Mouse (Mus musculus) heart, embryonic 12.5 days (tissue): Measurements from ENCODE around the gene Itpkb. TPM values are rescaled to one million over a fixed set of nuclear protein-coding genes. Genes with fewer than 3 reads are reported as not detected.
A peak's percentile ranks its signal among the peaks of the same experiment; 100 is the strongest.

ENCODE experiments used
- ATAC-seq: fragments of 200-750 bp; cut with Nextera tagmentation; 2 replicates; pipeline ENCODE4 v1.8.0; 2017; ENCODE audit warnings: moderate TSS enrichment, moderate library complexity; ENCODE audit not compliant: insufficient number of reproducible peaks, low FRiP score
- H3K27ac ChIP-seq: fragments of 300-500 bp; sonication (generic); 2 replicates; pipeline ENCODE4 v1.5.1; 2016; ENCODE audit warnings: mild to moderate bottlenecking, moderate library complexity; ENCODE audit not compliant: poor library complexity, severe bottlenecking
- H3K27me3 ChIP-seq: fragments of 300-500 bp; sonication (generic); replicated peaks from 2 replicates; pipeline ENCODE4 v1.6.1; 2016; ENCODE audit warnings: mild to moderate bottlenecking, moderate library complexity
- H3K36me3 ChIP-seq: fragments of 300-500 bp; sonication (generic); 2 replicates; pipeline ENCODE4 v1.6.1; 2016; ENCODE audit warnings: mild to moderate bottlenecking, moderate library complexity
- H3K4me1 ChIP-seq: fragments of 300-500 bp; sonication (generic); replicated peaks from 2 replicates; pipeline ENCODE4 v1.6.1; 2016; ENCODE audit warnings: mild to moderate bottlenecking
- H3K4me2 ChIP-seq: fragments of 300-500 bp; sonication (generic); 2 replicates; pipeline ENCODE4 v1.6.1; 2016; ENCODE audit warnings: mild to moderate bottlenecking, moderate library complexity
- H3K4me3 ChIP-seq: fragments of 300-500 bp; sonication (generic); 2 replicates; pipeline ENCODE4 v1.5.1; 2016; ENCODE audit warnings: mild to moderate bottlenecking
- H3K9ac ChIP-seq: fragments of 300-500 bp; sonication (generic); 2 replicates; pipeline ENCODE4 v1.6.1; 2016; ENCODE audit warnings: mild to moderate bottlenecking, moderate library complexity
- H3K9me3 ChIP-seq: fragments of 300-500 bp; sonication (generic); replicated peaks from 2 replicates; pipeline ENCODE4 v1.6.1; 2016; ENCODE audit warnings: mild to moderate bottlenecking, moderate library complexity
- WGBS: fragments of 180-500 bp; shearing (Covaris S2); methylation state at CpG from one replicate; pipeline ENCODE4 v1.1.7; 2016; 5-methylcytosine and 5-hydroxymethylcytosine counted together
- polyA plus RNA-seq: library from polyadenylated mRNA; unstranded; fragments of >200 nt; fragmentation: Nextera tagmentation; extraction: Ambion mirVana; gene quantifications from 2 replicates; pipeline ENCODE4 v1.2.1, GENCODE M21; 2016

Gene Itpkb
- polyA plus RNA-seq, 1 experiment from 2014 or later, result 7.2 TPM

DNA sequence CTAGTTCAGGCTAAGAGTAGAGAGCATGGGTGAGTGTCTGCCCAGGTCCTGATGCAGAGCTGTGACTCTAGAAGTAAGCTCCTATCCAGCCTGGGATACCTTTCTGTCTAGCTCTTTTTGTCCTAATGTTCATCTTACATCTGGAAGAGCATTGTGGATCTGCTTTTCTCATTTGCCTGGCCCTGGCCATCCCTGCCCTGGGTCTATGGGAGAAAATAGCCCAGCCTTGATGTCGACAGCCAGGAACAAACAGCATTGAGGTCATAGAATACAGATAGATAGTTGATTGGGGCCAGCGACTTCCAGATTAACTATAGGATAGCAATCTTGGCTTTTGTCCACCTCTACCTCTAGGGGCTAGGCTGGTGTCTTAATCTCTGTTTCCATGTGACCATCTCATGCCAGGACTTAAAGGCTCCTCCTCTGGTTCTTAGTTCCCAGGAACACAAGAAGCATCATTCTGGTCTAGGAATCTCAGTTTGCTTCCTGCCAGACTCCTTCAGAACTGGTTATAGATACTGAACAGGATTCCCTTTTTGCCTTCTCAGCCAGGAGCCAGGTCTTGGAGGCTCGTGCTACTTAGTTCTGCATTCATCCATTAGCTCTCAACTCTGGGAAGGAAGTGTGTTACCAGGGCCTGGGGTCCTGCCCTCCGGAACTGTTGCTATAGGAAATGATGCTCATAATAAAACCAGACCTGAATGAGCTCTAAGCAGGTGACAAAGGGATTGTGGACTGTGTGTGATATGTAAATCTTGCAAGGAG, 70.6 kb downstream of the Itpkb start:
- peaks cover 66% of the 10 kb centered on the region for H3K4me1 ChIP-seq
- H3K9ac ChIP-seq, result no peak overlapping the region
- no peak overlapping the region for H3K4me2 ChIP-seq
- WGBS, result 55% methylated on average over 4 of the region's 4 CpGs
- no peak for ATAC-seq
- H3K9me3 ChIP-seq, result no peaks in the 10 kb centered on the region
- H3K4me3 ChIP-seq, result no peak overlapping the region
- H3K27ac ChIP-seq, result peak overlapping the region; percentile 73
- no peaks in the 10 kb centered on the region for H3K27me3 ChIP-seq
- no peaks in the 10 kb centered on the region for H3K36me3 ChIP-seq

DNA sequence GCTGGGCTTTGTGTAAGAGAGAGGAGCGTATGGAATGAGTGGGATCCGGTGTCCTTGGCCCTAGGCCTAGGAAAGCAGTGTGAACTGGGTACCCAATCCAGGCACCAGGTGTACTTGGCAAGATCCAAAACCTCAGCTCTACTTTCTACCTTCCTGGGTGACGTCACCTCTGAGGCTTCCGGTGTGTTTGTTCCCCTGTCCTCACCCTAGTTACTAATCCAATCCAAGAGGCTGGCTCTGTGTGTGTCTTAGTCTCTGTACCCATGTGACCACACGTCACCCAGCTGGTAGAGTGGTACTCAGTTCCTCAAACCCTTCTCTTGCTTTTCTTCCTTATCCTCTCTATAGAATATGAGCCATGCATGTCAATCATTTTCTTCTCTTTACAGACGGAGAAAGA, 71.4 kb downstream of the Itpkb start:
- Histone ChIP-seq H3K27ac (peak overlapping the region; percentile 73), H3K4me3 (no peak overlapping the region), H3K27me3 (no peaks in the 10 kb centered on the region), H3K36me3 (no peaks in the 10 kb centered on the region), H3K9me3 (no peaks in the 10 kb centered on the region), H3K4me1 (peaks cover 74% of the 10 kb centered on the region), H3K4me2 (no peak overlapping the region), H3K9ac (no peak overlapping the region)
- 76% methylated on average over 6 of the region's 6 CpGs for WGBS
- ATAC-seq, result no peak

DNA sequence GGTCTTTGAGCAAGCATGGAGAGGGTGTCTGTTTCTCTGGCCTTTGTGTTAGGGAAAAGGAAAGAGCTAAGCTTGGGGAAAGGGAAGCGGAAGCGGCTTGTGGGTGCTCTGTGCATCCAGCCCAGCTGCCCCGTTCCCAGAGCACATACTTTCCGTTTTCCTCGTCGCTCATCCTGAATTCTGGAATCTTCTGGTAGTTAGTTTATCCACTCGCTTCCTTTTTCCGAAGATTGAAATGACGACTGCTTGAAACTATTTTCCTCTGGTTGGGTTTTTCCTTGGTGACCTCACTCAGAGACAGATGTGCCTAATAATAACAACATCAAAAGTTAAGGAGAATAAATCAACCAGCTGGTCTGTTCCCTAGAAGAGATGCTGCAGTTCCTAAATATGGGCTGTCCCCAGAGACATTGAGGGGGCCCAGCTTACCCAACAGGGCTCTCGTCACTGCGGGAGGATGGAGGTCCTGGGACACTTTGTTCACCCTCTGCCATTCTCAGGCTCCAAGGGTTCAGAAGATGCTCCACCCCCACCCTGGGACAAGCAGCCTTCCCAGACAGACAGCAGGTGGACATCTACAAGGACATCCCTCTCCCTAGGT, 72.3 kb downstream of the Itpkb start:
- 61% methylated on average over 11 of the region's 11 CpGs for WGBS
- no peaks in the 10 kb centered on the region for H3K9me3 ChIP-seq
- H3K4me1 ChIP-seq, result peaks cover 81% of the 10 kb centered on the region
- no peak overlapping the region for H3K4me3 ChIP-seq
- H3K4me2 ChIP-seq, result no peak overlapping the region
- no peaks in the 10 kb centered on the region for H3K27me3 ChIP-seq
- ATAC-seq, result no peak
- no peaks in the 10 kb centered on the region for H3K36me3 ChIP-seq
- peak overlapping the region; percentile 97 for H3K27ac ChIP-seq
- H3K9ac ChIP-seq, result no peak overlapping the region

DNA sequence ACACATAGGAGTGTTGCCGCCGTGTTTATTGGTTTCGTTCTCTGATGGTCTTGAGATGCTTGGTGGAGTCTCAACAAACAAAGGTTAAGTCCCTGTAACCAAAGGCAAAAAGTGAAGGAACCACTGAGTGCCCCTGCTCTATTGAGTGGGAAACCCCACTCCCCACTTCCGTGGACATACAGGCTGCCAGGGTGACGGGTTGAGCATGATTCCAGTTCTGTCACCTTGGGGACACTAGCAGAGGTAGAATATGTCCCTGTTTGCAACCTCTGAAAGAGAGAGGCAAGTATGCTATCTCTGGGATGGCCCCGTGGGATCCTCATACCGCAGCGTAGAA, 73.0 kb downstream of the Itpkb start:
- H3K9me3 ChIP-seq, result no peaks in the 10 kb centered on the region
- WGBS, result 71% methylated on average over 8 of the region's 8 CpGs
- H3K27me3 ChIP-seq, result no peaks in the 10 kb centered on the region
- H3K27ac ChIP-seq, result peak overlapping the region; percentile 97
- no peaks in the 10 kb centered on the region for H3K36me3 ChIP-seq
- H3K9ac ChIP-seq, result 0 out of 2 replicates have a peak overlapping the region, but pooled peaks have one; percentile 44
- H3K4me3 ChIP-seq, result no peak overlapping the region
- H3K4me2 ChIP-seq, result peak overlapping the region; percentile 47
- ATAC-seq, result no peak
- peaks cover 89% of the 10 kb centered on the region for H3K4me1 ChIP-seq

DNA sequence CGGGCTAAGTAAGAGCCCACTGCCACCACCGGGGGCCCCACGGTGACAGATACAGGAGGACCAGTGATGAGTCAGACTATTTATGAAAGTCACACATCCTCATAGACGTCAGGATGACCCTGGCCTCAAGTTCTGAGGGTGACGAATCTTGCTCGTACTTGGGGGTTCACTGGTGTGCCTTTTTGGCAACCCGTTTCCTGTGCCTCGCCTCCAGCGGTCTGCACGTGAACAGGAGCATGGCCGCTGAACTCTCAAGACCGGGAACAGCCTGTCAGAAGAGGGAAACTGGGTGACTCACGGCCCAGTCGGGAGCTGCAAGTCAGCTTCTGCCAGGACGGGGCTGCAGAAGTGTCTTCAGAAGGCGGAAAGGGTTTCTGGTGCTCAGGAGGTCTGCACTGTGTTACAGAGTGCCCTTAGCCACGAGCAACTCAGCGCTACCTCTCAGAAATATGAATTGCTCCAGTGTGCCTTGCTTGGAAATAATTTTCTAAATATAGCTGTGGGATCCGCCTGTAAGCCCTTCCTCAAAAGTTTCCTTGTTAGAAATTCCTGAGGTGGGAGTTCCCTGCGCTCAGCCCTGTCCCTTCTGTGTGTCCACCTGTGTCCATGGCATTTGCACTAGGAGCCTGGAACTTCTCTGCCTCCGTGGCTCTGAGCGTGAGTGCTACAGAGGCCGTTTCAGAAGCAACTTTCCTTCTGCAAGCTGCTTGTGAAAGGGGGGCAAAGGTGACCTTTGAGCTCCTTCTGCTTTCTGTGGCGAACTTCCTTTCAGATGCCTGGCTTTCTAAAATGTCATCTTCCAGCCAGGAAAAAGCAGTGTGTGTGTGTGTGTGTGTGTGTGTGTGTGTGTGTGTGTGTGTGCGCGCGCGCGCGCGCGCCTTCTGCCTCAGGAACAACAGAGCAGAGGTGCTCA, 73.7 kb downstream of the Itpkb start:
- 37% methylated on average over 32 of the region's 32 CpGs for WGBS
- Histone ChIP-seq H3K9me3 (no peaks in the 10 kb centered on the region), H3K36me3 (no peaks in the 10 kb centered on the region), H3K27me3 (no peaks in the 10 kb centered on the region), H3K9ac (peak overlapping the region; percentile 44), H3K27ac (peak overlapping the region; percentile 97), H3K4me2 (peak overlapping the region; percentile 47), H3K4me3 (no peak overlapping the region), H3K4me1 (peaks cover 95% of the 10 kb centered on the region)
- ATAC-seq, result peak; percentile 34

DNA sequence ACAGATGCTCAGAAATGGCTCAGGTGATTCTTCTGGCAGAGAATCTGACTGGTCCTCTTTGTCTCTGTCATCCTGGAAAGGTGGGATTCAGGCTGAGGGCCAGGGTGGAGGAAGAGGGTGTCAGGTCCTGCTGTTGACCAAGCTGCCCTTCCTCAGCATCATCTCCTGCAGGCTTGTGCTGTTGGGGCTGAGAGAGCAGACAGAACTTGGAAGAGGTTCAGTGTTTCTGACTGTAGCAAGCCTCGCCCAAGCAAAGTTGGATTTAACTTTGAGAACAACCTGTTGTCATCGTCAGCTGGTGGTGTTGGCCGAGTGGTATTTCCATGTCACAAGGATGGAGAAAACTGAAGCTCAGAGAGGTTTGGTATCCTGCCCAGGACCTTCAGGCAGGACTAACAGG, 74.4 kb downstream of the Itpkb start:
- Histone ChIP-seq H3K4me2 (peak overlapping the region; percentile 47; the same call in 1 of the 2 replicates), H3K9ac (peak overlapping the region; percentile 44; the same call in 1 of the 2 replicates), H3K9me3 (no peaks in the 10 kb centered on the region), H3K36me3 (no peaks in the 10 kb centered on the region), H3K27me3 (no peaks in the 10 kb centered on the region), H3K4me3 (no peak overlapping the region), H3K27ac (peak overlapping the region; percentile 97), H3K4me1 (peaks cover 99% of the 10 kb centered on the region)
- WGBS, result 86% methylated on average over 3 of the region's 3 CpGs
- no peak for ATAC-seq

DNA sequence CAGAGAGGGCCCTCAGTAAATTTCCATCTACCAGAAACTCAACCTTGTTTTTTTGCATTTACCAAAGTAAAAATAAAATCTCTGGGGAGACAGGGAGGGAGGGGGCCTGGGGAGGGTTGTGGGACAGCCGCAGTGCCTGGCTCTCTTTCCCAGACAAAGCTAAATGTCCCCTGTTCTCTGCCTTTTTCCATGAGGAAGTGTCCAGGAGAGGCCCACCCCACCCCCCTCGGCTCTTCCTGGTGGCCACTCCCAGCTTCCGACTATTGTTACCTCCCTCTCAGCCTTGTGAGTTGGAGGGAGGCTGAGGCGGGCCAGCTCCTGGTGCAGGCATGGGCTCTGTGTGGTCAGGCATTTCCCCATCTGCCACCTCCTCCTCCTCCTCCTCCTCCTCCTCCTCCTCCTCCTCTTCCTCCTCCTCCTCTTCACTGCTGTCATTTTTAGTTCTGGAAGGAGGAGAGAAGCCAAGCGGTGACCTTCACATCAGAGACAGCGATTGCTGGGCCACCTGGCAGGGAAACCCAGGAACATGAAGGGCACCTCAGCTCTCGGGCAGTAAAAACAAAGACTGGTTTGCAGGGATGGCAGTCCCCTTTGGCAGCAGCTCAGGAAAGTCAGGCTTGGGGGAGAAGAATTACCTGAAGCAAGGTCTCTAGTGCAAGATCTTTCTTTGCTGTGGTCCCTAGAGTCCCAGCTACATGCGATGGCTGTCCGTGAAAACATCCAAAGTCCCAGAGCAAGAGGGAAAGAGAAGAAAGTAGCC, 75.5 kb downstream of the Itpkb start:
- 68% methylated on average over 9 of the region's 9 CpGs for WGBS
- Histone ChIP-seq H3K36me3 (no peaks in the 10 kb centered on the region), H3K9ac (no peak overlapping the region), H3K9me3 (no peaks in the 10 kb centered on the region), H3K27me3 (no peaks in the 10 kb centered on the region), H3K27ac (peak overlapping the region; percentile 97), H3K4me3 (no peak overlapping the region), H3K4me2 (no peak overlapping the region), H3K4me1 (peaks cover 99% of the 10 kb centered on the region)
- ATAC-seq, result peak; percentile 22

DNA sequence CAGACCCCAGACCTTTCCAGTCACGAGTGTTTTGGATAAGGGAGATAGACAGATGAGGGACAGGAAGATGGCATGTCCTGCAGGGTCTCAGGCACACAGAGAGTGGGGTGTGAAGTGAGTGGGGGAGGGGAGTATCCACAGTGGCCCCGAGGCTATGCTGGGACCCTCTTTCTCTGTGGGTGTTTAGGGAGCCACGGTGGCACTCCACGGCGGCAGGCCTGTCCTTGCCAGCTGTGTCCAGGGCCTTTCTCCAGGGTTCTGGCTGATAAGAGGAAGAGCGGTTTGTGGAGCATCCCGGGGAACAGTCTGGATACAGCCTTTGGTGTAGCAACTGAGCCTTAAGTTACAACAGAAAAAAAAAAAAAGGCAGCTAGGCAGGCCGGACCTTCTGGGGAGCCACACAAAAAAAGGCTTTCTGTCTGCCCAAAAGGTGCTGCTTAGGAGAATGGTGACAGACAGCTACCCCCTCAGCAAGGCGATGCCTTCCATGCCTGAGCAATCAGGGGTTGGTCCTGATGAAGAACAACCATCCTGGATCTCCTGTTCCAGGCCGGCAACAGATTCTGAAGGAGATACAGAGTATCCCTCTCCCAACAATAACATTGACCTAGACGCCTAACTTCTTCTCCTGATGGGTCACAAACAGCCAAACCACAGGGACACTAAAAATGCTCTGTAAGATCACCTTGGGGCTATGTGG, 76.2 kb downstream of the Itpkb start:
- H3K4me2 ChIP-seq, result no peak overlapping the region
- WGBS, result 52% methylated on average over 11 of the region's 11 CpGs

DNA sequence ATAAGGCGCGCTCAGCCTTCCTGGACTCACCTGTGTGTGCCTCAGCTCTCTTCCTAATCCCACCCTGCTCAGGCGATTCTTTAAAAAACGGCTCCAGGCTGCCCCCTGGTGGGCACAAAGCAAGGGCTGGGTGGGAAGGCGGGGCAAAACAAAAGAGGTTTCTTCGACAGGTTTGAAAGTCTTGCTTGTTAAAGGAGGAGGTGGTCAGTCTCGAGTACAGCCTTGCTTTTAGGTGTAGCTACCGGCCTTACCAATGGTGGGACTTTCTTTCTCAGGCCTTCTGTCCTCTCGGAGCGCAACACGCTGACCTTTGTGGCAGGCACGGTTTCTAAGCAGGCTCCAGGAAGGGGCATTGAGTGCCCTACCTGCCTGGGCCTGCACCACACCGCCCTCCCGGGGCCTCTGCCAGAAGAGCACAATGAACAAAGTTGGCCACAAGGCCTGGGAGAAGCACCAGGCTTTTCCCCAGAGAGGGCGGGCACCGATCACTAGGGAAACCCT, 76.9 kb downstream of the Itpkb start:
- ATAC-seq, result no peak
- Histone ChIP-seq H3K36me3 (no peaks in the 10 kb centered on the region), H3K9ac (0 out of 2 replicates have a peak overlapping the region, but pooled peaks have one; percentile 46), H3K9me3 (no peaks in the 10 kb centered on the region), H3K27me3 (no peaks in the 10 kb centered on the region), H3K4me2 (peak overlapping the region; percentile 54), H3K4me3 (peak overlapping the region; percentile 20; the same call in 1 of the 2 replicates), H3K4me1 (peaks cover 90% of the 10 kb centered on the region), H3K27ac (no peak overlapping the region)
- 21% methylated on average over 16 of the region's 16 CpGs for WGBS

More for the DNA sequence above, 76.2 kb downstream of the Itpkb start:
- H3K27ac ChIP-seq, result peak overlapping the region; percentile 33; the same call in 1 of the 2 replicates
- H3K4me1 ChIP-seq, result peaks cover 97% of the 10 kb centered on the region
- H3K9ac ChIP-seq, result no peak overlapping the region
- H3K27me3 ChIP-seq, result no peaks in the 10 kb centered on the region
- ATAC-seq, result no peak
- H3K9me3 ChIP-seq, result no peaks in the 10 kb centered on the region
- no peak overlapping the region for H3K4me3 ChIP-seq
- no peaks in the 10 kb centered on the region for H3K36me3 ChIP-seq
